Mouse (Mus musculus): ENCODE measurements around the gene Hunk. TPM values are rescaled to one million over a fixed set of nuclear protein-coding genes. Genes with fewer than 3 reads are reported as not detected.

Hunk gene
- total RNA-seq, 2 experiments from 2014 or later, result 12.6 to 15.2 TPM

GRCm38 (mm10) chr16:90545509-90545908 lies 159.7 kb downstream of the Hunk start:
- no peak for DNase-seq
- intact Hi-C loops (cut with DNase I), result no loop called here

- DNase-seq, result no peak
- intact Hi-C loops (cut with DNase I), result no loop called here
Measured at GRCm38 (mm10) chr16:90546591-90546990, 160.8 kb downstream of the Hunk start.

- no peak for DNase-seq
- intact Hi-C loops (cut with DNase I), result no loop called here
Measured at GRCm38 (mm10) chr16:90547996-90548395, 162.2 kb downstream of the Hunk start.

Other genes starting within 250 kb of the Hunk start
- gene Tiam1, start 242.2 kb upstream of the Hunk start, total RNA-seq (2021), result 10 to 100 TPM; 58.8 to 64.4 TPM
- 100 to 1,000 TPM; 360 to 383 TPM for gene Sod1, start 165.3 kb upstream of the Hunk start, total RNA-seq (2021)
- 10 to 100 TPM; 59.0 to 69.9 TPM for gene Scaf4, start 101.5 kb upstream of the Hunk start, total RNA-seq (2021)